Mouse (Mus musculus) ovary, adult 2 months (tissue): ENCODE data around the gene Stk32b. TPM values are rescaled to one million over a fixed set of nuclear protein-coding genes. Genes with fewer than 3 reads are reported as not detected.

ENCODE experiments used
- polyA plus RNA-seq: library from polyadenylated mRNA; depleted of rRNA; stranded (reverse); fragments of >200 nt; gene quantifications from 2 replicates; pipeline ENCODE4 v1.2.3, GENCODE M21; 2012; rRNA removed

Stk32b gene
- polyA plus RNA-seq, result 0.44 and 0.46 TPM in 2 replicates

GRCm38 (mm10) chr5:37716505-37717372 lies at the start of gene Stk32b:
TSS of gene Stk32b (minus strand) at chr5:37717171.

GRCm38 (mm10) chr5:37735224-37735623 lies 18.3 kb upstream of the Stk32b start, which contains the start of gene Cytl1:
TSS of gene Cytl1 (plus strand) at chr5:37735519.

Other genes with a start within 250 kb of the Stk32b start
- 3.4 and 4.7 TPM in 2 replicates for gene Cytl1, start 18.3 kb upstream of the Stk32b start, polyA plus RNA-seq
- 34.8 and 37.5 TPM in 2 replicates for gene Msx1, start 107.4 kb upstream of the Stk32b start, polyA plus RNA-seq